Mouse (Mus musculus) ovary, postnatal 14 days (tissue): ENCODE results near the gene Tango6.

Source experiments
- DNase-seq: peaks from one replicate; pipeline ENCODE4 v3.0.0; 2022; ENCODE audit warnings: low spot score

Gene Tango6

GRCm38 (mm10) chr8:106818626-106819515, 136.0 kb downstream of the Tango6 start:
- DNase-seq, result no peak

GRCm38 (mm10) chr8:106819581-106819980, 136.7 kb downstream of the Tango6 start:
- DNase-seq, result no peak

GRCm38 (mm10) chr8:106820553-106821515, 138.0 kb downstream of the Tango6 start:
- DNase-seq, result no peak

- no peak for DNase-seq
Observed at GRCm38 (mm10) chr8:106828921-106829320, 146.1 kb downstream of the Tango6 start.

GRCm38 (mm10) chr8:106829526-106830045, 146.7 kb downstream of the Tango6 start:
- DNase-seq, result no peak

- no peak for DNase-seq
Observed at GRCm38 (mm10) chr8:106834899-106835298, 152.0 kb downstream of the Tango6 start.

- no peak for DNase-seq
Observed at GRCm38 (mm10) chr8:106836525-106836924, 153.7 kb downstream of the Tango6 start.

GRCm38 (mm10) chr8:106838803-106839202, 155.9 kb downstream of the Tango6 start:
- DNase-seq, result no peak

- DNase-seq, result no peak
Observed at GRCm38 (mm10) chr8:106839209-106840001, 156.5 kb downstream of the Tango6 start.

GRCm38 (mm10) chr8:106850034-106850433, 167.2 kb downstream of the Tango6 start:
- no peak for DNase-seq

- DNase-seq, result no peak
Observed at GRCm38 (mm10) chr8:106854534-106855241, 171.8 kb downstream of the Tango6 start.

- DNase-seq, result no peak
Observed at GRCm38 (mm10) chr8:106855242-106855562, 172.3 kb downstream of the Tango6 start.

- no peak for DNase-seq
Observed at GRCm38 (mm10) chr8:106862845-106863244, 180.0 kb downstream of the Tango6 start.

GRCm38 (mm10) chr8:106865354-106865753, 182.5 kb downstream of the Tango6 start:
- no peak for DNase-seq

GRCm38 (mm10) chr8:106870051-106870450, 187.2 kb downstream of the Tango6 start, which contains the start of gene Has3:
Has3 (plus strand) TSS chr8:106870242.
- no peak for DNase-seq

- peak; percentile 45 for DNase-seq
Observed at GRCm38 (mm10) chr8:106870537-106871327, 187.9 kb downstream of the Tango6 start.

GRCm38 (mm10) chr8:106871328-106871926, 188.6 kb downstream of the Tango6 start:
- no peak for DNase-seq

GRCm38 (mm10) chr8:106871931-106872371, 189.1 kb downstream of the Tango6 start:
- peak; percentile 43 for DNase-seq

- no peak for DNase-seq
Observed at GRCm38 (mm10) chr8:106872454-106873034, 189.7 kb downstream of the Tango6 start.
